Mouse (Mus musculus) liver, embryonic 16.5 days (tissue): ENCODE data around the gene Dnajb14. TPM values are rescaled to one million over a fixed set of nuclear protein-coding genes. Genes with fewer than 3 reads are reported as not detected.
A peak's percentile ranks its signal among the peaks of the same experiment; 100 is the strongest.
"Not testable (repeated sequence)": the region's sequence is repeated elsewhere in the genome, so short reads cannot be mapped to it uniquely, and the experiment has no call there.

Experiments
- ATAC-seq: fragments of 200-750 bp; cut with Nextera tagmentation; 2 replicates; pipeline ENCODE4 v1.8.0; 2017; ENCODE audit warnings: low read depth, mild to moderate bottlenecking, moderate number of reproducible peaks, moderate library complexity
- H3K27ac ChIP-seq: fragments of 300-500 bp; sonication (generic); 2 replicates; pipeline ENCODE4 v1.5.1; 2014; ENCODE audit warnings: mild to moderate bottlenecking, low read length
- H3K27me3 ChIP-seq: fragments of 300-500 bp; sonication (generic); 2 replicates; pipeline ENCODE4 v1.6.1; 2014; ENCODE audit warnings: low read depth, low read length, mixed read lengths; ENCODE audit not compliant: control insufficient read depth, insufficient read depth
- H3K36me3 ChIP-seq: fragments of 300-500 bp; sonication (generic); 2 replicates; pipeline ENCODE4 v1.6.1; 2014; ENCODE audit warnings: mild to moderate bottlenecking; ENCODE audit not compliant: control insufficient read depth, insufficient read depth
- H3K4me1 ChIP-seq: fragments of 300-500 bp; sonication (generic); 2 replicates; pipeline ENCODE4 v1.6.1; 2014; ENCODE audit warnings: low read depth, low read length, mixed read lengths; ENCODE audit not compliant: control insufficient read depth
- H3K4me2 ChIP-seq: fragments of 300-500 bp; sonication (generic); 2 replicates; pipeline ENCODE4 v1.6.1; 2014; ENCODE audit warnings: low read depth, low read length, mixed read lengths
- H3K4me3 ChIP-seq: fragments of 300-500 bp; sonication (generic); 2 replicates; pipeline ENCODE4 v1.5.1; 2014; ENCODE audit warnings: low read depth, mild to moderate bottlenecking, low read length
- H3K9ac ChIP-seq: fragments of 300-500 bp; sonication (generic); 2 replicates; pipeline ENCODE4 v1.6.1; 2014; ENCODE audit warnings: low read depth, low read length
- H3K9me3 ChIP-seq: fragments of 300-500 bp; sonication (generic); replicated peaks from 2 replicates; pipeline ENCODE4 v1.6.1; 2016; ENCODE audit warnings: low read length; ENCODE audit not compliant: control insufficient read depth
- WGBS: fragments of 180-500 bp; shearing (Covaris S2); extraction: QIAGEN DNeasy Blood & Tissue Kit; methylation state at CpG from one replicate; pipeline ENCODE4 v1.1.7; 2014; ENCODE audit not compliant: insufficient replicate concordance; 5-methylcytosine and 5-hydroxymethylcytosine counted together
- polyA plus RNA-seq: library from polyadenylated mRNA; unstranded; fragments of >200 nt; fragmentation: Nextera tagmentation; extraction: Ambion mirVana; gene quantifications from 2 replicates; pipeline ENCODE4 v1.2.1, GENCODE M21; 2015

Gene Dnajb14
- polyA plus RNA-seq, 1 experiment from 2014 or later: 3.0 TPM

GRCm38 (mm10) chr3:137961736-137962385 is 94.4 kb downstream of the Dnajb14 start:
- ATAC-seq: no peak
- H3K27ac ChIP-seq: peak overlapping the region; percentile 38; the same call in 1 of the 2 replicates
- H3K9me3 ChIP-seq: no peaks in the 10 kb centered on the region
- H3K4me2 ChIP-seq: no peak overlapping the region
- no peak overlapping the region for H3K4me3 ChIP-seq
- peaks cover 25% of the 10 kb centered on the region for H3K4me1 ChIP-seq
- no peaks in the 10 kb centered on the region for H3K27me3 ChIP-seq
- H3K9ac ChIP-seq: no peak overlapping the region
- 56% methylated on average over 8 of the region's 8 CpGs for WGBS
- peaks cover 8% of the 10 kb centered on the region for H3K36me3 ChIP-seq

- Histone ChIP-seq H3K9me3 (no peaks in the 10 kb centered on the region), H3K9ac (no peak overlapping the region), H3K4me3 (no peak overlapping the region), H3K27me3 (no peaks in the 10 kb centered on the region), H3K4me1 (peaks cover 25% of the 10 kb centered on the region), H3K36me3 (peaks cover 4% of the 10 kb centered on the region), H3K4me2 (no peak overlapping the region), H3K27ac (no peak overlapping the region)
- 60% methylated on average over 8 of the region's 8 CpGs for WGBS
- no peak for ATAC-seq
These were observed 96.0 kb downstream of the Dnajb14 start for GRCm38 (mm10) chr3:137963508-137963907.

GRCm38 (mm10) chr3:137964014-137964413 is 96.5 kb downstream of the Dnajb14 start:
- not testable (repeated sequence) for H3K27ac ChIP-seq, H3K9ac ChIP-seq, H3K36me3 ChIP-seq, H3K9me3 ChIP-seq, H3K27me3 ChIP-seq, H3K4me3 ChIP-seq, H3K4me2 ChIP-seq, ATAC-seq
- WGBS: 57% methylated on average over 1 of the region's 1 CpGs
- peaks cover 28% of the 10 kb centered on the region for H3K4me1 ChIP-seq

Other genes starting within 250 kb of the Dnajb14 start
- gene Ddit4l, start 246.1 kb upstream of the Dnajb14 start, polyA plus RNA-seq: 0.97 and 1.4 TPM in 2 replicates
- not detected in 2 replicates for gene Gm21962, start 196.2 kb upstream of the Dnajb14 start, polyA plus RNA-seq
- gene H2afz, start 3.2 kb upstream of the Dnajb14 start, polyA plus RNA-seq: 801 and 896 TPM in 2 replicates
- gene Lamtor3, start 50.8 kb downstream of the Dnajb14 start, polyA plus RNA-seq: 48.2 and 50.2 TPM in 2 replicates
- 12.1 and 13.0 TPM in 2 replicates for gene Dapp1, start 113.9 kb downstream of the Dnajb14 start, polyA plus RNA-seq
- 0.07 and 0.30 TPM in 2 replicates for gene 1110002E22Rik, start 197.4 kb downstream of the Dnajb14 start, polyA plus RNA-seq
- not detected in 2 replicates for gene Gm5105, start 199.7 kb downstream of the Dnajb14 start, polyA plus RNA-seq